Mouse (Mus musculus): Measurements from ENCODE around the gene Sec62.

DNA sequence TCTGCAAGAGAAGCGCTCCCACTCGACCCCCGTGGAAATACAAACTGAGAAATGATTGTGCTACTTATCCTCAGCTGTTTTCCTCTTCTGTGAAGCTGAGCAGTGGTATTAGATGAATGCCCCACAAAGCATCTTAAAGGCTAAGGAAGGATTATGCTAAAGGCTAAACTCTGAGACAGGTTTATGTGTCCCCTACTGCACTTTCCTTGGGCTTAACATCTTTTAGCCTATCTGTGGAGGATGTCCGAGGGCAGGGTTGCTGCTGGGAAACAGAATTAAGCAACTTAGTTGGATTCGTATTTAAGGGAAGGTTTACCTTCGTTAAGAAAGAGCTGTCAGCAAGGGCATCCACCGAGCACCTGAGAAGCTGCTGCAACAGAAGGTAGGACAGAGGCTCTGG is 46.7 kb upstream of the Sec62 start, which contains the start of gene Samd7:
- TF ChIP-seq TAL1 (IDR thresholded peaks at IDR 0.05; ENCODE audit: low read length) (no peak), GATA1 (IDR thresholded peaks at IDR 0.05; ENCODE audit: low read length) (no peak)

Measured in erythroblast, embryonic 14.5 days (primary cell).